In genomic region chr7:89967235-89967634, GRCm38 (mm10) we compare ENCODE assay signal across 9 mouse cellular contexts.
"Had no signal": no experiment of that assay in that cellular context is flagged by ENCODE, and none has a peak within 500 bp of the region (broad histone marks: within the 10 kb centered on the region; RNA-seq: fewer than 3 reads in every experiment).

No protein-coding gene starts in this region.

- ATAC-seq: midbrain, embryonic 13.5 days; midbrain, embryonic 15.5 days had no signal

- DNase-seq: lung, adult 18-20 months; lung, embryonic 14.5 days; lung, postnatal 10 days; lung, postnatal 4 days; right cerebral cortex, postnatal 14 days; thymus, adult 2 months; thymus, postnatal 25 days had no signal
